Mouse (Mus musculus): ENCODE data around the gene Gm12800. TPM values are rescaled to one million over a fixed set of nuclear protein-coding genes. Genes with fewer than 3 reads are reported as not detected.
"Not testable (repeated sequence)": the region's sequence is repeated elsewhere in the genome, so short reads cannot be mapped to it uniquely, and the experiment has no call there.

Gm12800 gene
- not detected in 2 replicates for polyA plus RNA-seq (2015; fragmentation: Nextera tagmentation; extraction: Ambion mirVana)

DNA sequence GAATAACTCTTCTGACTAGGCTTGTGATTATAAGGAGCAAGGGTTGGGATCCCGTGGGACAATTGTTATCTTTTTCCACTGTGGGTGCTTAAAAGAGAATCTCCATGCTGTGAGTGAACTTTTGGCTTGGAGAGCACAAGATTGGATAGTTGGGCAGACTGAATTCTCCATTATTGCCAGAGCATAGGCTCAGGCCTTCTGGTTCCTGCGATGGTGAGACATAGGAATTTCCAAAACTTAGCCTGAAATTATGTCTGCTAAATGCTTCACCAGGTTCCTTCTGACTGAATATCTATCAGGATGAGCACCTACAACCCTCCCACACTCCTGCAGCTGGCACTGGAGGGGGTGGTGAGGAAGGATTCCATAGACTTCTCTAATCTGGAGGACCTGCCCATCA, at the start of gene Gm12800:
Gene Gm12800 (plus strand): TSS at position 301 of the 400 bp plus-strand sequence.
- H3K9me3 ChIP-seq (replicated peaks); H3K4me2 ChIP-seq; H3K36me3 ChIP-seq; H3K4me3 ChIP-seq (replicated peaks); H3K4me1 ChIP-seq; ATAC-seq (ENCODE audit: low FRiP score); H3K9ac ChIP-seq (replicated peaks); H3K27ac ChIP-seq (replicated peaks); H3K27me3 ChIP-seq (replicated peaks): not testable (repeated sequence)
- WGBS: 89% methylated on average over 2 of the region's 2 CpGs

DNA sequence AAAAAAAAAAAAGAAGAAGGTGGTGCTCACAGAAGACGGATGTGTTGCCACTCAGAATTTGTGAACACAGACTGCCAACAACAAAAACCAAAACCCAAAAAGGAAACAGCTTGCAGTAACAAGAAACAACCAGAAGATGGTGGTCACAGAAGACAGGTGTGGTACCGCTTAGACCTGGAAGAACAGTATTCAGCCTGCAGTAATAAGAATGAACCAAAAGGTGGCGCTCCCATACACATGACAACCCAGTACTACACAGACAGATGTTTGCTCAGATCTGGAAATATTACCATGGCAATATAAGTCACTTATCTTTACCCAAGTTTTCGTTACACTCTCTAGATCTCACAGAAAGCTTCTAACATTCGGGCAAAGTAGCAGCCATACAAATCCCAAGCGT, 48.0 kb upstream of the Gm12800 start:
- WGBS: 49% methylated on average over 6 of the region's 6 CpGs
- no peaks in the 10 kb centered on the region for H3K9me3 ChIP-seq (replicated peaks)
- no peak overlapping the region for H3K27ac ChIP-seq (replicated peaks)
- no peak overlapping the region for H3K9ac ChIP-seq (replicated peaks)
- ATAC-seq (ENCODE audit: low FRiP score): no peak
- no peaks in the 10 kb centered on the region for H3K4me1 ChIP-seq
- no peaks in the 10 kb centered on the region for H3K36me3 ChIP-seq
- H3K27me3 ChIP-seq (replicated peaks): no peaks in the 10 kb centered on the region
- H3K4me2 ChIP-seq: no peak overlapping the region
- H3K4me3 ChIP-seq (replicated peaks): no peak overlapping the region

DNA sequence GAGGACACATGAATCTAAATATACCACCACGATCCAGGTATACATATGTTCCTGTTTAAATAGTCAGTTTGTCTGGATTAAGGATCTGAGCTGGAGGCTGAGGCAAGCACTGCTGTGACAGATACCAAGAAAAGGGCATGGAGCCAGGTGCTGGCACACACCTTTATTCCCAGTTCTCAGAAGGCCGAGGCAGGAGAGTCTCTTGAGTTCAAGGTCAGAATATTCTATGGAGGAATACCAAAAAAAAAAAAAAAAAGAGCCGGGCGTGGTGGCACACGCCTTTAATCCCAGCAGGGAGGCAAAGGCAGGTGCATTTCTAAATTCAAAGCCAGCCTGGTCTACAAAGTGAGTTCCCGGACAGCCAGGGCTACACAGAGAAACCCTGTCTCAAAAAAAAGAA, 46.6 kb upstream of the Gm12800 start:
- 93% methylated on average over 6 of the region's 6 CpGs for WGBS
- H3K27me3 ChIP-seq (replicated peaks): no peaks in the 10 kb centered on the region
- H3K36me3 ChIP-seq: no peaks in the 10 kb centered on the region
- H3K27ac ChIP-seq (replicated peaks): no peak overlapping the region
- no peaks in the 10 kb centered on the region for H3K4me1 ChIP-seq
- H3K9ac ChIP-seq (replicated peaks): no peak overlapping the region
- no peak overlapping the region for H3K4me3 ChIP-seq (replicated peaks)
- ATAC-seq (ENCODE audit: low FRiP score): no peak
- no peak overlapping the region for H3K4me2 ChIP-seq
- H3K9me3 ChIP-seq (replicated peaks): no peaks in the 10 kb centered on the region

DNA sequence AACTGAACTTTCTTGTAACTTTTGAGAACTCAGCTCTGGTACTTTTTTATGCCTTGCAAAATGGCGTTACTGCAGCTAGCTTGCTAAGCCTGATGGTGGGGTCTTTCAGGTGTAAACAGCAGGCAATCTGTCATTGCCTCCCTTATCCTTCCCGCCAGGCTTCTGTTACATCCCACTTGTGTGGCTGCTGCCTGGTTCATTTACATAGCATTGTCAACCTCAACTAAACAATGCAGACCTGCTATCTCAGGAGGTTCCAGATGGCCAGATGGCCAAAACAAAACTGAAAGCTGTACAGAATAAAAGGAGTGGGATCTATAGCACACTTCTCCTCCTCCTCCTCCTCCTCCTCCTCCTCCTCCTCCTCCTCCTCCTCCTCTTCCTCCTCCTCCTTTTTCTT, 36.9 kb upstream of the Gm12800 start:
- not testable (repeated sequence) for H3K9ac ChIP-seq (replicated peaks); H3K27me3 ChIP-seq (replicated peaks); H3K36me3 ChIP-seq; H3K4me1 ChIP-seq; H3K4me2 ChIP-seq; H3K4me3 ChIP-seq (replicated peaks); H3K9me3 ChIP-seq (replicated peaks); ATAC-seq (ENCODE audit: low FRiP score); H3K27ac ChIP-seq (replicated peaks)
- WGBS: 68% methylated on average over 2 of the region's 2 CpGs

DNA sequence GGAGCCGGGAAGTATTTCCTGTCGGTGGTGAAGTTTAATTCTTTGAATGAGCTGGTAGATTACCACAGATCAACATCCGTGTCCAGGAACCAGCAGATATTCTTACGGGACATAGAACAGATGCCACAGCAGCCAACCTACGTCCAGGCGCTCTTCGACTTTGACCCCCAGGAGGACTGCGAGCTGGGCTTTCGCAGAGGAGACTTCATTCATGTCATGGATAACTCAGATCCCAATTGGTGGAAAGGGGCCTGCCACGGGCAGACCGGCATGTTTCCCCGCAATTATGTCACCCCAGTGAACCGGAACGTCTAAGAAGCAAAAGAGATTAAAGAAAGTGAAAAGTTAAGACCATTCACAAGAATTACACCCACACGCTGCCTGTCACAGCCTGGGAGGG, 33.2 kb upstream of the Gm12800 start:
- ATAC-seq (ENCODE audit: low FRiP score); H3K27me3 ChIP-seq (replicated peaks); H3K36me3 ChIP-seq; H3K4me2 ChIP-seq; H3K4me1 ChIP-seq; H3K9ac ChIP-seq (replicated peaks); H3K4me3 ChIP-seq (replicated peaks); H3K27ac ChIP-seq (replicated peaks); H3K9me3 ChIP-seq (replicated peaks): not testable (repeated sequence)
- WGBS: 92% methylated on average over 15 of the region's 15 CpGs

DNA sequence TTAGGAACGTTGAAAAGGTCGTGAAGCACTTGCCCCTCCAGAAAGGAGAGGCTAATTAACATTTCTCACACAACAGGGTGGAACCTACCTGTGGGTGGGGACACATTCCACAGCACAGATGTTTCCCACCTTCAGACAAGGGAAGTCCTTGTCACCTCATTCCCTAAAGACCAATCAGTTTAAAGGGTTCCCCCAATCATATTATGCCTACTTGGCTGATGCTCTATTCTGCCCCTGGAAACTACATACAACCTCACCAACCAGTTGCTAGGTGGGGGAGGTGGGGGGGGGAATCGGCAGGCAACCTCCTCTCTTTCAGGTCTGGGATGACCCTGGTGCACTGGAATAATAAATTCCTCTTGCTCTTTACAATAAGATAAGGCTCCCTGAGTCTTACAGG, 25.3 kb upstream of the Gm12800 start:
- no peak overlapping the region for H3K4me2 ChIP-seq
- WGBS: 40% methylated on average over 3 of the region's 3 CpGs
- no peak overlapping the region for H3K27ac ChIP-seq (replicated peaks)
- H3K9ac ChIP-seq (replicated peaks): no peak overlapping the region
- H3K4me3 ChIP-seq (replicated peaks): no peak overlapping the region
- ATAC-seq (ENCODE audit: low FRiP score): no peak
- no peaks in the 10 kb centered on the region for H3K27me3 ChIP-seq (replicated peaks)
- H3K36me3 ChIP-seq: no peaks in the 10 kb centered on the region
- H3K9me3 ChIP-seq (replicated peaks): no peaks in the 10 kb centered on the region
- no peaks in the 10 kb centered on the region for H3K4me1 ChIP-seq

DNA sequence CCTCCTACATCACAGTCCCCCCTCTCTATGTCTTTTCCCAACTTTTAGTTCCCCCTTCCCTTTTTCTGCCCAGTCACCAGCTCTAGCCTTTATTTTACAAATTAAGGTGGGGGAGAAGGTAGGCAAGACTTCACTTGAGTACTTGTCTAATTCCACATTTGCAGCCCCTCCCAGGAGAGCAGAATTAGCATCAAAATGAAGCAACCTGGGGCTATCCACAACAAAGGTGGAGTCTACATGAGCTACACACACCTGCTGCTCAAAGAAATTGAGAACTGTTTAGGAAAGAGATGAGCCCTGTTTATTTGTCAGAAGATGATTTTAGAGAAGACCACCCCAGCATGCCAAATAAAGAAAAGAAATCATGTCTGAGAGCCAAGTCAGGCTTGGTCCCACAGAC, 19.5 kb upstream of the Gm12800 start:
- no peaks in the 10 kb centered on the region for H3K4me1 ChIP-seq
- H3K9me3 ChIP-seq (replicated peaks): no peaks in the 10 kb centered on the region
- H3K27me3 ChIP-seq (replicated peaks): no peaks in the 10 kb centered on the region
- no peak overlapping the region for H3K4me2 ChIP-seq
- H3K9ac ChIP-seq (replicated peaks): no peak overlapping the region
- H3K4me3 ChIP-seq (replicated peaks): no peak overlapping the region
- no peaks in the 10 kb centered on the region for H3K36me3 ChIP-seq
- H3K27ac ChIP-seq (replicated peaks): no peak overlapping the region
- no peak for ATAC-seq (ENCODE audit: low FRiP score)

DNA sequence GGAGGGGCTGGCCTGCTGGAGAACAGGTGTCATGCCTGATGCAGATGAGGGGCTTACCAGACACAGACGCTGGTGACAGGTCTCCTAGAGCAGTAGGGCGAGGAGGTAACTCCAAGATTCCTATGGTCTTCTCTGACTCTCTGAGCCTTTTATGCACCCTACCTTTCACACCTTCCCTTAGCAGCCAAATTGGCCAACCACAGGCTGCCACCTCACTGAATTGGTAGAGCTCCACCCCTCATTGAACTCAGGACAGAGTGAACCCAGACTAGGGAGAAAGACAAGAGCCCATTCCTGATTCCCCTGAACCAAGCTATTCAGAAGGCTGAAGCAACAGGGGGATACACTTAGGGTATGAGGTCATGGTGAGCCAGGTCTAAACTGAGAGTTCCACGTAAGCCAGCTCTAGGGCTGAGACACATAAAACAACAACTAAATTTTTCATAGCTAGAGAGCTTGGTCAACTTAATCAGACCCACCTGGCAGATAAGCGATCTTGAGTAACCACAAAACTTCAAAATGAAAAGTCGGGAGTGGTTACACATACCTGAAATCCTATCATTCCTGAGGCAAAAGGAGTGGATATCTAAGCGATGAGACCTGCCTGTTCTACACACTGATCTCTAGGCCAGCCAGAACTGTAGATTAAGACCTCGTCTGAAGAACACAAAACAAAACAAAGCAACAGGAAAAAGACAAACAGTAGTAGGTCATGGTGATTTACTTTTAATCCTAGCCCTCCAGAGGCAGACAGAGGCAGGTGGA, 15.1 kb upstream of the Gm12800 start, which contains the start of gene C130073F10Rik:
Gene C130073F10Rik (minus strand): TSS at position 134 of the 765 bp plus-strand sequence.
- no peaks in the 10 kb centered on the region for H3K27me3 ChIP-seq (replicated peaks)
- no peak within 1 kb of the TSS for H3K4me3 ChIP-seq (replicated peaks)
- H3K9me3 ChIP-seq (replicated peaks): no peaks in the 10 kb centered on the region
- WGBS: 88% methylated on average over 7 of the region's 7 CpGs
- ATAC-seq (ENCODE audit: low FRiP score): no peak
- no peak within 1 kb of the TSS for H3K4me2 ChIP-seq
- H3K9ac ChIP-seq (replicated peaks): no peak within 1 kb of the TSS
- no peak within 1 kb of the TSS for H3K27ac ChIP-seq (replicated peaks)
- H3K36me3 ChIP-seq: no peaks in the 10 kb centered on the region
- no peaks in the 10 kb centered on the region for H3K4me1 ChIP-seq

DNA sequence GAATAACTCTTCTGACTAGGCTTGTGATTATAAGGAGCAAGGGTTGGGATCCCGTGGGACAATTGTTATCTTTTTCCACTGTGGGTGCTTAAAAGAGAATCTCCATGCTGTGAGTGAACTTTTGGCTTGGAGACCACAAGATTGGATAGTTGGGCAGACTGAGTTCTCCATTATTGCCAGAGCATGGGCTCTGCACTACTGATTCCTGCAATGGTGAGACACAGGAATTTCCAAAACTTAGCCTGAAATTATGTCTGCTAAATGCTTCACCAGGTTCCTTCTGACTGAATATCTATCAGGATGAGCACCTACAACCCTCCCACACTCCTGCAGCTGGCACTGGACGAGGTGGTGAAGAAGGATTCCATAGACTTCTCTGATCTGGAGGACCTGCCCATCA, 31.2 kb downstream of the Gm12800 start, which contains the start of gene Gm12794:
Gene Gm12794 (plus strand): TSS at position 301 of the 400 bp plus-strand sequence.
- not testable (repeated sequence) for H3K4me3 ChIP-seq (replicated peaks); H3K36me3 ChIP-seq

More for the DNA sequence above, 31.2 kb downstream of the Gm12800 start, which contains the start of gene Gm12794:
- H3K27ac ChIP-seq (replicated peaks); H3K9ac ChIP-seq (replicated peaks); H3K4me1 ChIP-seq; H3K27me3 ChIP-seq (replicated peaks); H3K9me3 ChIP-seq (replicated peaks); H3K4me2 ChIP-seq; ATAC-seq (ENCODE audit: low FRiP score): not testable (repeated sequence)
- 92% methylated on average over 2 of the region's 2 CpGs for WGBS

Other genes with a start within 250 kb of the Gm12800 start
- 3.0 and 3.8 TPM in 2 replicates for gene Lepr, start 191.7 kb upstream of the Gm12800 start, polyA plus RNA-seq (2015; fragmentation: Nextera tagmentation; extraction: Ambion mirVana)
- not detected in 2 replicates for gene B020004J07Rik, start 65.1 kb upstream of the Gm12800 start, polyA plus RNA-seq (2015; fragmentation: Nextera tagmentation; extraction: Ambion mirVana)
- gene C130073F10Rik, start 15.3 kb upstream of the Gm12800 start, polyA plus RNA-seq (2015; fragmentation: Nextera tagmentation; extraction: Ambion mirVana): not detected in 2 replicates
- gene Gm12794, start 31.3 kb downstream of the Gm12800 start, polyA plus RNA-seq (2015; fragmentation: Nextera tagmentation; extraction: Ambion mirVana): not detected in 2 replicates
- not detected in 2 replicates for gene Gm12790, start 71.9 kb downstream of the Gm12800 start, polyA plus RNA-seq (2015; fragmentation: Nextera tagmentation; extraction: Ambion mirVana)
- gene Gm12789, start 77.5 kb downstream of the Gm12800 start, polyA plus RNA-seq (2015; fragmentation: Nextera tagmentation; extraction: Ambion mirVana): not detected in 2 replicates
- gene Pde4b, start 178.4 kb downstream of the Gm12800 start, polyA plus RNA-seq (2015; fragmentation: Nextera tagmentation; extraction: Ambion mirVana): 38.9 and 40.9 TPM in 2 replicates